12 mouse cellular contexts compared by ENCODE assay signal in the genomic region with DNA sequence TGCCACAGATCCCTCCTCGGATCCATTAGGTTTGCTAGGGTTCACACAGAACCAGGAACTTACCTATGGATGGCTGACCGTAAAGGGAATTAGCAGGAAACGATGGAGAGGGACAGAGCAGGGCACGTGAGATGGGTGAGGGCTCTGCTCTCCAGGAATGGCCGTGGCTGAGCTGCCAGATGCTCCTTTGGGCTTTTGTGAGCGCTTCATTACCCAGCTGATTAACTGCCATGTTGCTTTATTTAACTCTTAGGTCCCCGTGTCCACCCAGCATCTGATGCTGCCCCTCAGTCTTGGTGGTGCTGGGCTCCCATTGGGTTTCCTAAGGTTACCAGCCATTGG. TPM values are rescaled to one million over a fixed set of nuclear protein-coding genes. Genes with fewer than 3 reads are reported as not detected.
DNase-seq lines count a peak whose midpoint lies in the region; ATAC-seq lines count a peak whose summit lies in the region.
"Had no signal": no experiment of that assay in that cellular context is flagged by ENCODE, and none has a peak within 500 bp of the region (broad histone marks: within the 10 kb centered on the region; RNA-seq: fewer than 3 reads in every experiment).

No protein-coding gene starts in this region.

- DNase-seq in kidney, postnatal 25 days: no peak
- DNase-seq in hindbrain, embryonic 10.5 days (ENCODE audit: low spot score): no peak
- DNase-seq in neural tube, embryonic 10.5 days (ENCODE audit: extremely low spot score, low spot score): peak; percentile 25
- no peak for DNase-seq in Muller cell, postnatal 12 days (ENCODE audit: inconsistent ontology term)
- no peak for DNase-seq in spleen, postnatal 36 days (ENCODE audit: low spot score in 2 of 2)
- DNase-seq in layer of hippocampus, adult 18-20 months (ENCODE audit: low spot score in 2 of 2): no peak
- DNase-seq: thymus, postnatal 4 days had no signal

- H3K9me3 ChIP-seq in kidney, embryonic 14.5 days (ENCODE audit: control insufficient read depth, low read length): no peaks in the 10 kb centered on the region
- H3K9me3 ChIP-seq in forebrain, embryonic 15.5 days: no peaks in the 10 kb centered on the region
- no peaks in the 10 kb centered on the region for H3K9me3 ChIP-seq in hindbrain, embryonic 10.5 days

- peak overlapping the region; percentile 30; the same call in 1 of the 2 replicates for H3K4me2 ChIP-seq in kidney, embryonic 14.5 days (replicated peaks; ENCODE audit: low read depth, low read length)
- no peak overlapping the region for H3K4me2 ChIP-seq in forebrain, embryonic 15.5 days (replicated peaks)
- H3K4me2 ChIP-seq: heart, embryonic 11.5 days had no signal

- H3K4me1 ChIP-seq in kidney, embryonic 14.5 days (ENCODE audit: control insufficient read depth, insufficient read depth, low read length): peaks cover 7% of the 10 kb centered on the region; the same call in 1 of the 2 replicates
- no peaks in the 10 kb centered on the region for H3K4me1 ChIP-seq in forebrain, embryonic 15.5 days
- H3K4me1 ChIP-seq in hindbrain, embryonic 10.5 days (replicated peaks): no peaks in the 10 kb centered on the region

- 0 out of 2 replicates have a peak overlapping the region, but pooled peaks have one; percentile 8 for H3K4me3 ChIP-seq in kidney, embryonic 14.5 days (ENCODE audit: low read length)
- H3K4me3 ChIP-seq in forebrain, embryonic 15.5 days: no peak overlapping the region
- H3K4me3 ChIP-seq in hindbrain, embryonic 10.5 days: no peak overlapping the region

- WGBS in kidney, embryonic 14.5 days: 23% methylated on average over 7 of the region's 7 CpGs
- WGBS in forebrain, embryonic 15.5 days: 48% methylated on average over 7 of the region's 7 CpGs
- 66% methylated on average over 7 of the region's 7 CpGs for WGBS in hindbrain, embryonic 10.5 days

- no peak overlapping the region; the same call in 1 of the 2 replicates for H3K27ac ChIP-seq in kidney, embryonic 14.5 days (ENCODE audit: low read depth, low read length)
- H3K27ac ChIP-seq in forebrain, embryonic 15.5 days (replicated peaks): no peak overlapping the region
- peak overlapping the region; percentile 40; the same call in 1 of the 2 replicates for H3K27ac ChIP-seq in hindbrain, embryonic 10.5 days
- H3K27ac ChIP-seq: stomach, postnatal 0 days had no signal

- H3K27me3 ChIP-seq in kidney, embryonic 14.5 days (ENCODE audit: control insufficient read depth, insufficient read depth, low read length): no peaks in the 10 kb centered on the region
- no peaks in the 10 kb centered on the region for H3K27me3 ChIP-seq in forebrain, embryonic 15.5 days
- H3K27me3 ChIP-seq in hindbrain, embryonic 10.5 days (ENCODE audit: insufficient read depth, poor library complexity, severe bottlenecking): no peaks in the 10 kb centered on the region

- no peak overlapping the region; the same call in 1 of the 2 replicates for H3K9ac ChIP-seq in kidney, embryonic 14.5 days (ENCODE audit: low read depth, low read length)
- no peak overlapping the region for H3K9ac ChIP-seq in forebrain, embryonic 15.5 days (replicated peaks)

- no peaks in the 10 kb centered on the region for H3K36me3 ChIP-seq in kidney, embryonic 14.5 days (ENCODE audit: control insufficient read depth, insufficient read depth, low read length)
- no peaks in the 10 kb centered on the region for H3K36me3 ChIP-seq in forebrain, embryonic 15.5 days
- H3K36me3 ChIP-seq in hindbrain, embryonic 10.5 days: peaks cover 10% of the 10 kb centered on the region; the same call in 1 of the 2 replicates

- ATAC-seq in kidney, embryonic 14.5 days (ENCODE audit: low FRiP score, low TSS enrichment): peak; percentile 62
- ATAC-seq in forebrain, embryonic 15.5 days (replicated peaks): peak; percentile 19; the same call in 1 of the 2 replicates

RNA-seq across cellular contexts. Expression of a gene that starts 21.5 kb away (rescaled TPM):
- 0.60 and 1.2 TPM in 2 replicates for polyA plus RNA-seq in kidney, embryonic 14.5 days (2014; fragmentation: Nextera tagmentation; extraction: Ambion mirVana)
- polyA plus RNA-seq in forebrain, embryonic 15.5 days (2015; fragmentation: Nextera tagmentation; extraction: Ambion mirVana): 5.7 and 5.8 TPM in 2 replicates
- 2.7 and 4.1 TPM in 2 replicates for polyA plus RNA-seq in hindbrain, embryonic 10.5 days (2016; fragmentation: Nextera tagmentation; extraction: Ambion mirVana)
- total RNA-seq in layer of hippocampus, adult 18-20 months (2021): 10 to 100 TPM; 14.9 to 15.0 TPM
- total RNA-seq: hematopoietic stem cell, adult 5-6 weeks had no signal

RNA-seq across cellular contexts. Expression of a gene that starts 28.0 kb away (rescaled TPM):
- polyA plus RNA-seq in kidney, embryonic 14.5 days (2014; fragmentation: Nextera tagmentation; extraction: Ambion mirVana): 1.1 and 1.9 TPM in 2 replicates
- polyA plus RNA-seq in forebrain, embryonic 15.5 days (2015; fragmentation: Nextera tagmentation; extraction: Ambion mirVana): 0.51 and 0.85 TPM in 2 replicates
- 1.5 and 1.7 TPM in 2 replicates for polyA plus RNA-seq in hindbrain, embryonic 10.5 days (2016; fragmentation: Nextera tagmentation; extraction: Ambion mirVana)
- total RNA-seq in layer of hippocampus, adult 18-20 months (2021): 1 to 10 TPM; 1.8 to 2.2 TPM
